Mouse (Mus musculus) heart, postnatal 4 days (tissue): ENCODE measurements around the gene Zfp729b. TPM values are rescaled to one million over a fixed set of nuclear protein-coding genes. Genes with fewer than 3 reads are reported as not detected.

Experiments
- DNase-seq: peaks from one replicate; pipeline ENCODE4 v3.0.0; 2021
- total RNA-seq, 2 experiments: library from RNA; stranded (reverse); gene quantifications; 2 replicates each; pipeline ENCODE4 v1.2.3; 2021

Gene Zfp729b
- total RNA-seq, result 1 to 10 TPM; 4.1 to 4.7 TPM

- peak; percentile 90 for DNase-seq
Measured at GRCm38 (mm10) chr13:67609066-67609876, at the start of gene Zfp729b. Gene Zfp729b, minus strand, starts transcription at chr13:67609707.

GRCm38 (mm10) chr13:67652496-67652895 is 43.0 kb upstream of the Zfp729b start:
- no peak for DNase-seq

- peak; percentile 82 for DNase-seq
Measured at GRCm38 (mm10) chr13:67637294-67638007, 27.9 kb upstream of the Zfp729b start, which contains the start of the genes Gm49345 and Zfp729a. Gene Gm49345, minus strand, starts transcription at chr13:67637769. Gene Zfp729a, minus strand, starts transcription at chr13:67637791.

- no peak for DNase-seq
Measured at GRCm38 (mm10) chr13:67610108-67610507, 601 bp upstream of the Zfp729b start.

- DNase-seq, result no peak
Measured at GRCm38 (mm10) chr13:67572591-67573189, 36.8 kb downstream of the Zfp729b start.

- no peak for DNase-seq
Measured at GRCm38 (mm10) chr13:67553730-67554129, 55.8 kb downstream of the Zfp729b start, which contains the start of gene Zfp748. Gene Zfp748, minus strand, starts transcription at chr13:67553830.

GRCm38 (mm10) chr13:67552505-67553346 is 56.8 kb downstream of the Zfp729b start:
- DNase-seq, result peak; percentile 77

- no peak for DNase-seq
Measured at GRCm38 (mm10) chr13:67545941-67546340, 63.6 kb downstream of the Zfp729b start.

Other genes starting within 250 kb of the Zfp729b start
- 1 to 10 TPM in 1 of 2 experiments, not detected in 1; 2.3 TPM for gene Gm28044, start 249.2 kb downstream of the Zfp729b start, total RNA-seq
- gene Zfp953, start 249.1 kb downstream of the Zfp729b start, total RNA-seq, result 1 to 10 TPM; 1.2 to 1.3 TPM
- gene Gm28041, start 234.0 kb downstream of the Zfp729b start, total RNA-seq, result 1 to 10 TPM in 1 of 2 experiments, under 1 TPM in 1; 0.47 to 1.2 TPM
- 1 to 10 TPM in 1 of 2 experiments, under 1 TPM in 1; 0.81 to 1.2 TPM for gene Zfp456, start 233.9 kb downstream of the Zfp729b start, total RNA-seq
- gene Zfp429, start 209.9 kb downstream of the Zfp729b start, total RNA-seq, result 1 to 10 TPM; 2.2 to 3.5 TPM
- under 1 TPM in 1 of 2 experiments, not detected in 1; 0.38 TPM for gene Zfp459, start 188.3 kb downstream of the Zfp729b start, total RNA-seq
- 1 to 10 TPM; 2.4 to 2.7 TPM for gene Zfp874a, start 158.1 kb downstream of the Zfp729b start, total RNA-seq
- 1 to 10 TPM; 4.8 to 6.3 TPM for gene Zfp874b, start 125.4 kb downstream of the Zfp729b start, total RNA-seq
- gene Zfp58, start 109.2 kb downstream of the Zfp729b start, total RNA-seq, result 1 to 10 TPM; 4.3 to 4.8 TPM
- not detected for gene Gm26965, start 83.6 kb downstream of the Zfp729b start, total RNA-seq
- gene Zfp87, start 83.5 kb downstream of the Zfp729b start, total RNA-seq, result 10 to 100 TPM; 10.1 to 10.8 TPM
- gene Zfp748, start 55.9 kb downstream of the Zfp729b start, total RNA-seq, result 1 to 10 TPM; 5.3 to 5.6 TPM
- gene Gm49345, start 28.1 kb upstream of the Zfp729b start, total RNA-seq, result 1 to 10 TPM in 1 of 2 experiments, under 1 TPM in 1; 0.72 to 1.9 TPM
- gene Zfp729a, start 28.1 kb upstream of the Zfp729b start, total RNA-seq, result 1 to 10 TPM; 3.7 to 3.8 TPM
- gene Zfp738, start 77.4 kb upstream of the Zfp729b start, total RNA-seq, result 1 to 10 TPM; 7.5 to 8.2 TPM
- 1 to 10 TPM; 6.1 to 6.4 TPM for gene Zfp65, start 119.5 kb upstream of the Zfp729b start, total RNA-seq
- 1 to 10 TPM; 2.5 to 2.8 TPM for gene Zfp85, start 145.5 kb upstream of the Zfp729b start, total RNA-seq
- under 1 TPM; 0.17 to 0.43 TPM for gene Zfp493, start 170.0 kb upstream of the Zfp729b start, total RNA-seq
- gene Zfp273, start 204.0 kb upstream of the Zfp729b start, total RNA-seq, result 1 to 10 TPM; 1.7 to 2.3 TPM
- gene Gm10037, start 221.4 kb upstream of the Zfp729b start, total RNA-seq, result 1 to 10 TPM in 1 of 2 experiments, under 1 TPM in 1; 0.95 to 1.5 TPM